Mouse (Mus musculus) stomach, embryonic 14.5 days (tissue): ENCODE results near the gene Lhpp. TPM values are rescaled to one million over a fixed set of nuclear protein-coding genes. Genes with fewer than 3 reads are reported as not detected.

ENCODE experiments used
- ATAC-seq: fragments of 200-750 bp; cut with Nextera tagmentation; 2 replicates; pipeline ENCODE4 v1.8.0; 2017; ENCODE audit warnings: low read depth, moderate TSS enrichment; ENCODE audit not compliant: insufficient number of reproducible peaks, insufficient read depth, low FRiP score
- H3K27ac ChIP-seq: fragments of 300-500 bp; sonication (generic); 2 replicates; pipeline ENCODE4 v1.5.1; 2014; ENCODE audit warnings: mild to moderate bottlenecking, low read length, moderate library complexity, mixed read lengths
- H3K27me3 ChIP-seq: fragments of 300-500 bp; sonication (generic); 2 replicates; pipeline ENCODE4 v1.6.1; 2014; ENCODE audit warnings: low read length, control low read depth, mixed read lengths; ENCODE audit not compliant: control insufficient read depth, insufficient read depth
- H3K36me3 ChIP-seq: fragments of 300-500 bp; sonication (generic); 2 replicates; pipeline ENCODE4 v1.6.1; 2014; ENCODE audit warnings: mild to moderate bottlenecking, control low read depth, low read length, moderate library complexity, mixed read lengths; ENCODE audit not compliant: control insufficient read depth, insufficient read depth
- H3K4me1 ChIP-seq: fragments of 300-500 bp; sonication (generic); 2 replicates; pipeline ENCODE4 v1.6.1; 2014; ENCODE audit warnings: low read length, control low read depth, mixed read lengths; ENCODE audit not compliant: control insufficient read depth, insufficient read depth
- H3K4me2 ChIP-seq: fragments of 300-500 bp; sonication (generic); replicated peaks from 2 replicates; pipeline ENCODE4 v1.6.1; 2014; ENCODE audit warnings: low read depth, low read length, control low read depth
- H3K4me3 ChIP-seq: fragments of 300-500 bp; sonication (generic); 2 replicates; pipeline ENCODE4 v1.5.1; 2014; ENCODE audit warnings: low read depth, low read length, control low read depth
- H3K9ac ChIP-seq: fragments of 300-500 bp; sonication (generic); replicated peaks from 2 replicates; pipeline ENCODE4 v1.6.1; 2014; ENCODE audit warnings: low read depth, mild to moderate bottlenecking, control low read depth, low read length, moderate library complexity, mixed read lengths
- H3K9me3 ChIP-seq: fragments of 300-500 bp; sonication (generic); 2 replicates; pipeline ENCODE4 v1.6.1; 2016; ENCODE audit warnings: low read depth, low read length, control low read depth; ENCODE audit not compliant: control insufficient read depth
- WGBS: fragments of 180-500 bp; shearing (Covaris S2); extraction: QIAGEN DNeasy Blood & Tissue Kit; methylation state at CpG from one replicate; pipeline ENCODE4 v1.1.7; 2014; 5-methylcytosine and 5-hydroxymethylcytosine counted together
- polyA plus RNA-seq: library from polyadenylated mRNA; unstranded; fragments of >200 nt; fragmentation: Nextera tagmentation; extraction: Ambion mirVana; gene quantifications from 2 replicates; pipeline ENCODE4 v1.2.1, GENCODE M21; 2014

The Lhpp gene
- polyA plus RNA-seq, 1 experiment from 2014 or later, result 19.2 TPM

GRCm38 (mm10) chr7:132682901-132683300 is 72.5 kb downstream of the Lhpp start:
- H3K4me2 ChIP-seq, result no peak overlapping the region
- H3K9me3 ChIP-seq, result no peaks in the 10 kb centered on the region
- H3K36me3 ChIP-seq, result no peaks in the 10 kb centered on the region
- H3K27ac ChIP-seq, result no peak overlapping the region
- H3K27me3 ChIP-seq, result no peaks in the 10 kb centered on the region
- no peak overlapping the region for H3K9ac ChIP-seq
- no peak for ATAC-seq
- H3K4me3 ChIP-seq, result no peak overlapping the region
- peaks cover 2% of the 10 kb centered on the region for H3K4me1 ChIP-seq
- 76% methylated on average over 3 of the region's 3 CpGs for WGBS

GRCm38 (mm10) chr7:132683923-132684322 is 73.5 kb downstream of the Lhpp start:
- peaks cover 10% of the 10 kb centered on the region for H3K4me1 ChIP-seq
- no peak for ATAC-seq

GRCm38 (mm10) chr7:132686515-132686914 is 76.1 kb downstream of the Lhpp start:
- Histone ChIP-seq H3K4me2 (no peak overlapping the region), H3K4me1 (peaks cover 10% of the 10 kb centered on the region), H3K27me3 (no peaks in the 10 kb centered on the region), H3K27ac (no peak overlapping the region), H3K36me3 (no peaks in the 10 kb centered on the region), H3K9me3 (no peaks in the 10 kb centered on the region), H3K9ac (no peak overlapping the region), H3K4me3 (no peak overlapping the region)
- ATAC-seq, result no peak
- 83% methylated on average over 3 of the region's 3 CpGs for WGBS

More at GRCm38 (mm10) chr7:132683923-132684322, 73.5 kb downstream of the Lhpp start:
- H3K4me3 ChIP-seq, result no peak overlapping the region
- no peak overlapping the region for H3K27ac ChIP-seq
- WGBS, result 84% methylated on average over 4 of the region's 4 CpGs
- H3K4me2 ChIP-seq, result no peak overlapping the region
- H3K9me3 ChIP-seq, result no peaks in the 10 kb centered on the region
- H3K36me3 ChIP-seq, result no peaks in the 10 kb centered on the region
- H3K9ac ChIP-seq, result no peak overlapping the region
- H3K27me3 ChIP-seq, result no peaks in the 10 kb centered on the region

GRCm38 (mm10) chr7:132687897-132688296 is 77.5 kb downstream of the Lhpp start:
- no peak overlapping the region for H3K4me3 ChIP-seq
- no peaks in the 10 kb centered on the region for H3K27me3 ChIP-seq
- H3K27ac ChIP-seq, result peak overlapping the region; percentile 33; the same call in 1 of the 2 replicates
- H3K4me2 ChIP-seq, result no peak overlapping the region
- no peak for ATAC-seq
- H3K36me3 ChIP-seq, result no peaks in the 10 kb centered on the region
- 42% methylated on average over 2 of the region's 2 CpGs for WGBS
- H3K4me1 ChIP-seq, result peaks cover 10% of the 10 kb centered on the region
- no peak overlapping the region for H3K9ac ChIP-seq
- H3K9me3 ChIP-seq, result no peaks in the 10 kb centered on the region

- no peak overlapping the region for H3K4me3 ChIP-seq
- H3K27me3 ChIP-seq, result no peaks in the 10 kb centered on the region
- no peaks in the 10 kb centered on the region for H3K9me3 ChIP-seq
- H3K9ac ChIP-seq, result no peak overlapping the region
- no peak overlapping the region for H3K27ac ChIP-seq
- ATAC-seq, result no peak
- H3K36me3 ChIP-seq, result no peaks in the 10 kb centered on the region
- 58% methylated on average over 5 of the region's 5 CpGs for WGBS
- no peak overlapping the region for H3K4me2 ChIP-seq
- H3K4me1 ChIP-seq, result peaks cover 10% of the 10 kb centered on the region
Measured at GRCm38 (mm10) chr7:132688721-132689120, 78.3 kb downstream of the Lhpp start.

- Histone ChIP-seq H3K9me3 (peaks cover 2% of the 10 kb centered on the region; the same call in 1 of the 2 replicates), H3K36me3 (no peaks in the 10 kb centered on the region), H3K4me2 (no peak overlapping the region), H3K27me3 (no peaks in the 10 kb centered on the region), H3K9ac (no peak overlapping the region), H3K4me1 (peaks cover 10% of the 10 kb centered on the region), H3K27ac (no peak overlapping the region), H3K4me3 (no peak overlapping the region)
- no peak for ATAC-seq
- 60% methylated on average over 5 of the region's 5 CpGs for WGBS
Measured at GRCm38 (mm10) chr7:132689722-132690121, 79.3 kb downstream of the Lhpp start.

GRCm38 (mm10) chr7:132690716-132691472 is 80.5 kb downstream of the Lhpp start:
- Histone ChIP-seq H3K9me3 (peaks cover 5% of the 10 kb centered on the region; the same call in 1 of the 2 replicates), H3K9ac (no peak overlapping the region), H3K4me1 (peaks cover 10% of the 10 kb centered on the region), H3K27ac (no peak overlapping the region), H3K4me3 (no peak overlapping the region), H3K36me3 (no peaks in the 10 kb centered on the region), H3K4me2 (no peak overlapping the region), H3K27me3 (no peaks in the 10 kb centered on the region)
- ATAC-seq, result no peak
- 91% methylated on average over 14 of the region's 14 CpGs for WGBS

GRCm38 (mm10) chr7:132692719-132693118 is 82.3 kb downstream of the Lhpp start:
- H3K27ac ChIP-seq, result no peak overlapping the region
- no peak overlapping the region for H3K4me2 ChIP-seq
- H3K4me3 ChIP-seq, result no peak overlapping the region
- H3K9me3 ChIP-seq, result peaks cover 5% of the 10 kb centered on the region; the same call in 1 of the 2 replicates
- no peak for ATAC-seq
- no peaks in the 10 kb centered on the region for H3K36me3 ChIP-seq
- peaks cover 10% of the 10 kb centered on the region for H3K4me1 ChIP-seq
- no peak overlapping the region for H3K9ac ChIP-seq
- WGBS, result 86% methylated on average over 9 of the region's 9 CpGs
- no peaks in the 10 kb centered on the region for H3K27me3 ChIP-seq
